Mouse (Mus musculus) neural tube, embryonic 14.5 days (tissue): ENCODE results near the gene Fcamr. TPM values are rescaled to one million over a fixed set of nuclear protein-coding genes. Genes with fewer than 3 reads are reported as not detected.

Source experiments
- ATAC-seq: fragments of 200-750 bp; cut with Nextera tagmentation; 2 replicates; pipeline ENCODE4 v1.8.0; 2017; ENCODE audit warnings: low read depth, mild to moderate bottlenecking, moderate TSS enrichment, moderate library complexity
- H3K27ac ChIP-seq: fragments of 300-500 bp; sonication (generic); 2 replicates; pipeline ENCODE4 v1.5.1; 2014; ENCODE audit warnings: low read depth, mild to moderate bottlenecking, control low read depth, low read length, moderate library complexity, mixed read lengths
- H3K27me3 ChIP-seq: fragments of 300-500 bp; sonication (generic); 2 replicates; pipeline ENCODE4 v1.6.1; 2014; ENCODE audit warnings: low read length; ENCODE audit not compliant: control insufficient read depth, insufficient read depth
- H3K36me3 ChIP-seq: fragments of 300-500 bp; sonication (generic); 2 replicates; pipeline ENCODE4 v1.6.1; 2014; ENCODE audit warnings: low read length, mixed read lengths; ENCODE audit not compliant: control insufficient read depth, insufficient read depth
- H3K4me1 ChIP-seq: fragments of 300-500 bp; sonication (generic); 2 replicates; pipeline ENCODE4 v1.6.1; 2014; ENCODE audit warnings: low read length; ENCODE audit not compliant: control insufficient read depth, insufficient read depth
- H3K4me2 ChIP-seq: fragments of 300-500 bp; sonication (generic); 2 replicates; pipeline ENCODE4 v1.6.1; 2014; ENCODE audit warnings: mild to moderate bottlenecking, low read depth, low read length, control low read depth
- H3K4me3 ChIP-seq: fragments of 300-500 bp; sonication (generic); 2 replicates; pipeline ENCODE4 v1.5.1; 2014; ENCODE audit warnings: low read depth, low read length, control low read depth, mixed read lengths
- H3K9ac ChIP-seq: fragments of 300-500 bp; sonication (generic); replicated peaks from 2 replicates; pipeline ENCODE4 v1.6.1; 2014; ENCODE audit warnings: low read depth, mild to moderate bottlenecking, control low read depth, low read length, mixed read lengths
- H3K9me3 ChIP-seq: fragments of 300-500 bp; sonication (generic); 2 replicates; pipeline ENCODE4 v1.6.1; 2016; ENCODE audit warnings: low read length; ENCODE audit not compliant: control insufficient read depth
- WGBS: fragments of 180-500 bp; shearing (Covaris S2); extraction: QIAGEN DNeasy Blood & Tissue Kit; methylation state at CpG from one replicate; pipeline ENCODE4 v1.1.7; 2014; 5-methylcytosine and 5-hydroxymethylcytosine counted together
- polyA plus RNA-seq: library from polyadenylated mRNA; unstranded; fragments of >200 nt; fragmentation: Nextera tagmentation; extraction: Ambion mirVana; gene quantifications from 2 replicates; pipeline ENCODE4 v1.2.1, GENCODE M21; 2014

Gene Fcamr
- polyA plus RNA-seq, result not detected in 2 replicates

- Histone ChIP-seq H3K9ac (no peak within 1 kb of the TSS), H3K27me3 (no peaks in the 10 kb centered on the region), H3K4me1 (no peaks in the 10 kb centered on the region), H3K4me2 (no peak within 1 kb of the TSS), H3K27ac (no peak within 1 kb of the TSS), H3K9me3 (no peaks in the 10 kb centered on the region), H3K36me3 (no peaks in the 10 kb centered on the region), H3K4me3 (no peak within 1 kb of the TSS)
- no peak for ATAC-seq
- 93% methylated on average over 8 of the region's 8 CpGs for WGBS
Measured at GRCm38 (mm10) chr1:130800602-130801001, at the start of gene Fcamr. Gene Fcamr, plus strand, starts transcription at chr1:130800902.

GRCm38 (mm10) chr1:130759689-130760088, 41.0 kb upstream of the Fcamr start:
- no peaks in the 10 kb centered on the region for H3K27me3 ChIP-seq
- 81% methylated on average over 9 of the region's 9 CpGs for WGBS
- ATAC-seq, result no peak

GRCm38 (mm10) chr1:130761597-130761996, 39.1 kb upstream of the Fcamr start:
- Histone ChIP-seq H3K9ac (no peak overlapping the region), H3K4me2 (no peak overlapping the region), H3K27ac (no peak overlapping the region), H3K9me3 (no peaks in the 10 kb centered on the region), H3K4me3 (no peak overlapping the region), H3K36me3 (no peaks in the 10 kb centered on the region), H3K27me3 (no peaks in the 10 kb centered on the region), H3K4me1 (no peaks in the 10 kb centered on the region)
- ATAC-seq, result no peak
- WGBS, result 87% methylated on average over 1 of the region's 1 CpGs

More at GRCm38 (mm10) chr1:130759689-130760088, 41.0 kb upstream of the Fcamr start:
- no peak overlapping the region for H3K27ac ChIP-seq
- no peak overlapping the region for H3K4me2 ChIP-seq
- H3K9me3 ChIP-seq, result no peaks in the 10 kb centered on the region
- H3K4me1 ChIP-seq, result no peaks in the 10 kb centered on the region
- no peak overlapping the region for H3K4me3 ChIP-seq
- no peak overlapping the region for H3K9ac ChIP-seq
- H3K36me3 ChIP-seq, result no peaks in the 10 kb centered on the region

GRCm38 (mm10) chr1:130762045-130762760, 38.5 kb upstream of the Fcamr start:
- H3K27ac ChIP-seq, result no peak overlapping the region
- WGBS, result 80% methylated on average over 3 of the region's 3 CpGs

GRCm38 (mm10) chr1:130764027-130764461, 36.7 kb upstream of the Fcamr start:
- H3K9me3 ChIP-seq, result no peaks in the 10 kb centered on the region
- no peak for ATAC-seq
- H3K27ac ChIP-seq, result no peak overlapping the region
- WGBS, result 91% methylated on average over 12 of the region's 12 CpGs
- H3K9ac ChIP-seq, result no peak overlapping the region
- no peak overlapping the region for H3K4me3 ChIP-seq
- no peaks in the 10 kb centered on the region for H3K36me3 ChIP-seq
- no peak overlapping the region for H3K4me2 ChIP-seq
- no peaks in the 10 kb centered on the region for H3K4me1 ChIP-seq
- no peaks in the 10 kb centered on the region for H3K27me3 ChIP-seq

More at GRCm38 (mm10) chr1:130762045-130762760, 38.5 kb upstream of the Fcamr start:
- no peak for ATAC-seq
- no peaks in the 10 kb centered on the region for H3K36me3 ChIP-seq
- H3K4me3 ChIP-seq, result no peak overlapping the region
- no peaks in the 10 kb centered on the region for H3K9me3 ChIP-seq
- H3K4me2 ChIP-seq, result no peak overlapping the region
- H3K27me3 ChIP-seq, result no peaks in the 10 kb centered on the region
- no peaks in the 10 kb centered on the region for H3K4me1 ChIP-seq
- no peak overlapping the region for H3K9ac ChIP-seq

- Histone ChIP-seq H3K4me2 (no peak overlapping the region), H3K9ac (no peak overlapping the region), H3K4me3 (no peak overlapping the region), H3K27me3 (no peaks in the 10 kb centered on the region), H3K4me1 (no peaks in the 10 kb centered on the region), H3K36me3 (no peaks in the 10 kb centered on the region), H3K27ac (no peak overlapping the region), H3K9me3 (no peaks in the 10 kb centered on the region)
- no peak for ATAC-seq
- WGBS, result 88% methylated on average over 5 of the region's 5 CpGs
Measured at GRCm38 (mm10) chr1:130767066-130767465, 33.6 kb upstream of the Fcamr start.

- ATAC-seq, result no peak
- Histone ChIP-seq H3K27me3 (no peaks in the 10 kb centered on the region), H3K36me3 (no peaks in the 10 kb centered on the region), H3K4me2 (no peak overlapping the region), H3K4me3 (no peak overlapping the region), H3K9me3 (no peaks in the 10 kb centered on the region), H3K9ac (no peak overlapping the region), H3K27ac (no peak overlapping the region), H3K4me1 (no peaks in the 10 kb centered on the region)
- WGBS, result 98% methylated on average over 2 of the region's 2 CpGs
Measured at GRCm38 (mm10) chr1:130769925-130770324, 30.8 kb upstream of the Fcamr start.

GRCm38 (mm10) chr1:130770487-130770886, 30.2 kb upstream of the Fcamr start:
- Histone ChIP-seq H3K9me3 (no peaks in the 10 kb centered on the region), H3K9ac (no peak overlapping the region), H3K36me3 (no peaks in the 10 kb centered on the region), H3K4me2 (no peak overlapping the region), H3K4me1 (no peaks in the 10 kb centered on the region), H3K27me3 (no peaks in the 10 kb centered on the region), H3K4me3 (no peak overlapping the region), H3K27ac (no peak overlapping the region)
- ATAC-seq, result no peak
- WGBS, result 93% methylated on average over 4 of the region's 4 CpGs

GRCm38 (mm10) chr1:130770981-130771494, 29.7 kb upstream of the Fcamr start:
- no peaks in the 10 kb centered on the region for H3K27me3 ChIP-seq
- H3K4me3 ChIP-seq, result no peak overlapping the region
- H3K9me3 ChIP-seq, result no peaks in the 10 kb centered on the region
- no peak overlapping the region for H3K27ac ChIP-seq
- H3K4me1 ChIP-seq, result no peaks in the 10 kb centered on the region
- H3K36me3 ChIP-seq, result no peaks in the 10 kb centered on the region
- H3K9ac ChIP-seq, result no peak overlapping the region
- no peak for ATAC-seq
- H3K4me2 ChIP-seq, result no peak overlapping the region
- WGBS, result 77% methylated on average over 3 of the region's 3 CpGs
